Mouse (Mus musculus): ENCODE measurements around the gene Aph1c. TPM values are rescaled to one million over a fixed set of nuclear protein-coding genes. Genes with fewer than 3 reads are reported as not detected.
"Not testable (repeated sequence)": the region's sequence is repeated elsewhere in the genome, so short reads cannot be mapped to it uniquely, and the experiment has no call there.

The Aph1c gene
- polyA plus RNA-seq (2021), result 7.8 TPM

DNA sequence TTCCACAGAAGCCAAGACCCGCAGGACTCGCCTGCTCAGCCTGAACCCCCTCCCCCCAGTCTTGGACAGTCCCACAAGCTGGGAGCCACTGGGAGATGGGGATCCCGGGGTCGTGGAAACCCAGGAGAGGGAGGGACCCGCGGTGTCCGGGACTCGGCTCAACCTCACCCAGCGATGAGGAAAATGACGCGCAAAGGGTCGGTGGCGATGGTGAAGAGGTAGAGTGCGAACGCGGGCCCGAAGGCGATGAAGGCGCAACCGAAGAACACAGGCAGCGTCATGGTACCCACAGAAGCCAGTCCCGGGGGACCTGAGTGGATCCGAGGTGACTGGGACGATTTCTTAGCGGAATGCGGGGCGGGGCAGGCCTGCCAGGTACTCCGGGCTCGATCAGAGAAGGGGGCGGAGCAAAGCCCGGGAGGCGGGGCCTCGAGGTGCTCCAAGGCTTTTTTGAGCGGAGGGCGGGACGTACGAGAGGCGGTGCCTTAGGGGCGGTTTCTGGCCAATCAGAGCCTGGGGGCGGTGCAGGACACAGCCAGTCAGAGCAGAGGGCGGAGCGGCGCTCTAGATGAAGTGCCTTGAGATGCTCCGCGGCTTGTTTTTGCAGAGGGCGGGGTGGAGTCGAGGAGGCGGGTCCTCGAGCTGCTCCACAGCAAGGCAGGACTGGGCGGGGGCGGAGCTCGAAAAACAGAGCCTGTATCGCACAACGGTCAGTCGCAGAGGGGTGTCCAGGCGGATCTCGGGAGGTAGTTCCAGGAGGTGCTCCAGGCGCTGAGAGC, at the start of gene Aph1c:
Gene Aph1c, minus strand, starts transcription at position 409 of the 779 bp plus-strand sequence.
- ChIA-PET CTCF (no interaction called here), POLR2A (no interaction called here)
- ATAC-seq, result peak; percentile 96
- TF ChIP-seq CTCF (IDR thresholded peaks at IDR 0.05), result no peak
- in situ Hi-C loops (cut with MboI; ENCODE audit: low pct_unique_long_range_greater_than_20kb), result loop anchor here (5.0 kb wide), 1 partner anchor 37 kb away; the partner anchor contains the start of genes Aph1b and Gm10647
- peak; percentile 76 for DNase-seq (ENCODE audit: low read depth, low spot score)
- no peaks in the 10 kb centered on the region for H3K27me3 ChIP-seq

DNA sequence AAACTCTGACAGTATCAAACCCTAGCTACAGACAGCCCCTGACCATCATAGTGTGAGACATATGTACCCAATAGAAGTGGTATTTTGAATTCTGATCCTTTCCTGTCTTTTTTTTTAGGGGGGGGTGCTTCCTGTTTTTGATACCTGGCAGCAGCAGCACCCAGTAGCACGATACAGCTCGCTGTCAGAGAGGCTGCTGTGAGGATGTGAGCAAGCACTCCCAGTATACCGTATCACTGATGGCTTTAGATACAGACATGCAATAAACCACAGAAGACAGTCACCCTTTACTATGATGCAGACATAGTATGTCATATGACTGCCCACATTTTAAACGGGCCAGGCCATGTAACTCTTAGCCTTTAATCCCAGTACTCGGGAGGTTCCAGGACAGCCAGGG, 49.0 kb upstream of the Aph1c start:
- in situ Hi-C loops (cut with MboI; ENCODE audit: low pct_unique_long_range_greater_than_20kb), result no loop called here
- DNase-seq (ENCODE audit: low read depth, low spot score), result no peak
- ChIA-PET CTCF (no interaction called here), POLR2A (interaction anchor here (1.2 kb wide), 1 partner anchor 20 kb away, joined by 5 read pairs; no protein-coding TSS in a partner anchor)
- no peak for TF ChIP-seq CTCF (IDR thresholded peaks at IDR 0.05)
- no peak for ATAC-seq
- H3K27me3 ChIP-seq, result no peaks in the 10 kb centered on the region

DNA sequence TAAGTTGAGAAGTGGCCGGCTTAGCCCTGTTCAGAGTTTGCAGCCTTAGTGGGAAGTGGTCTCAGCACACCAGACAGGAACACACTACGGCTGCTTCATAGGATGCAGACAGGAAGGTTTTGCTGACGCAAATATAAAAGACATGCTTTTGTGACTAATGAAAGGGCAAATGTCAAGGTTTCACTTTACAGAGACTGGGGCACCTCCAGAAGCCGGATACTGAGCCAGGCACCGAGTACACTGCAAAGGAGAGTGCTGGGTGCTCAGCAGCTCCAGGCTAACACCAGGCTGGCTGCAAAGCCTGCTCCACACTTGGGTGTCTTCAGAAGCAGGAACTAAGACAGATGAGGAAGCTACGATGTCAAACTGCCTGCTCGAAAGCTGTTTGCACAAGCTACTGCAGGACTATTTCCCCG, 47.9 kb upstream of the Aph1c start:
- DNase-seq (ENCODE audit: low read depth, low spot score), result no peak

DNA sequence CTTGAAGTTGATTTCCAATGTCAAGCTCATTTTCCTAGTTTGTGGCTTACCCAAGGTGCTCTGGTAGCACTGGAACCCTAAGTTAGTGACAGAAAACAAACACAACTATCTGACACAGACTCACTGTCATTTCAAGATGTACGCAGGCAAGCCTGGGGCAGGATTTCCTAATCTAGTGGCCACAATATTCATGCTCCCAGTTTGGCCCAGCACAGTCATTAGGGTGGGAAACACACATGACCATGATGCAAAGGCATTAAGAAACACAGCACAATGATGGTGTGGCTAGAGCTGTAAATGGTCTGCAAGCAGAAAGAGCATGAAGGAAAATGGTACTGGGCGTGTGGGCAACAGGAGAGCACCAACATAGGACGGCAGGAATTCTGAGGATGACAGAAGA, 47.3 kb upstream of the Aph1c start:
- no peak for TF ChIP-seq CTCF (IDR thresholded peaks at IDR 0.05)
- DNase-seq (ENCODE audit: low read depth, low spot score) (no peak), ATAC-seq (no peak)
- ChIA-PET CTCF (interaction anchor here (1.0 to 1.3 kb wide), 3 partner anchors 24 to 28 kb away, joined by 3 to 4 read pairs (median 3); no protein-coding TSS in a partner anchor), POLR2A (no interaction called here)
- in situ Hi-C loops (cut with MboI; ENCODE audit: low pct_unique_long_range_greater_than_20kb), result no loop called here
- no peaks in the 10 kb centered on the region for H3K27me3 ChIP-seq

More for the DNA sequence above, 47.9 kb upstream of the Aph1c start:
- no peaks in the 10 kb centered on the region for H3K27me3 ChIP-seq
- no peak for ATAC-seq
- ChIA-PET CTCF (no interaction called here), POLR2A (no interaction called here)
- no peak for TF ChIP-seq CTCF (IDR thresholded peaks at IDR 0.05)
- in situ Hi-C loops (cut with MboI; ENCODE audit: low pct_unique_long_range_greater_than_20kb), result no loop called here

DNA sequence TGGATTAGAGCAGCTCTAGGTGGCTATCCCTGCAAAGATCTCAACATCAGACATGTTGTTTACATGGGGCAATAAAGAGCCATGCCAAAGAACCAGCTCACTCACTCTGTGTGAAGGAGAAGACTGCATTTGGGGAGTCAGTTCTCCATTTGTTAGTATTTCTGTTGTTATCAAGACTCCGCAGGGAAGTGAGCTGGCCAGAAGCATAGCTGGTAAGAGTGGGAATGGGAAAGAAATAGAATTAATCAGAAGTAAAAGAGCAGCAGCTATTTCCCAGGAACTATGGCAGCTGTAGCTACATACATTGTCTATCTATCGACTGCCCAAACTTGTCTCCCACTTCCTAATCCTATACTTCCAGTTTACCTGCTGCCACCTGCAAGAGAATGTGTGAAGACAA, 46.2 kb upstream of the Aph1c start:
- CTCF ChIA-PET, result interaction anchor here (0.7 to 1.3 kb wide), 3 partner anchors 25 to 58 kb away, joined by 3 to 4 read pairs (median 4); no protein-coding TSS in a partner anchor
- no peak for ATAC-seq
- no peaks in the 10 kb centered on the region for H3K27me3 ChIP-seq
- POLR2A ChIA-PET, result no interaction called here
- in situ Hi-C loops (cut with MboI; ENCODE audit: low pct_unique_long_range_greater_than_20kb), result no loop called here
- TF ChIP-seq CTCF (IDR thresholded peaks at IDR 0.05), result no peak
- no peak for DNase-seq (ENCODE audit: low read depth, low spot score)

DNA sequence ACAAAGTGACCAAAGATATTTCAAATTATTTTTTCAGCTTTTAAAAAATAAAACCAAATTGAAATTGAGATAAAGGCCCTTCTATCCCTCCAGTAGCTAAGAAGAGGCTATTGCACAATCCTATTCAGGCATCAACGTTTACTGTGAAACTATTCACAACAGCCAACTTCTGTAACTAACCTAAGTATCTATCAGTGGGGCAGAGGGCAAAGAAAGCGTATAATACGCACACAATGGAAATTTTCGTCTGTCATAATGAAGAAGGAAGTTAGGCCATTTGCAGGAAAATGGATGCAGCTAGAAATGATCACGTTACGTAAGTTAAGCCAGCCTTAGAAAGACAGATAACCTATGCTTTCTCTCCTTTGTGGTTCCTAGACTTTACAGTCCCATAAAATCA, 45.0 kb upstream of the Aph1c start:
- no peak for ATAC-seq
- in situ Hi-C loops (cut with MboI; ENCODE audit: low pct_unique_long_range_greater_than_20kb), result no loop called here
- no peaks in the 10 kb centered on the region for H3K27me3 ChIP-seq
- no peak for TF ChIP-seq CTCF (IDR thresholded peaks at IDR 0.05)
- DNase-seq (ENCODE audit: low read depth, low spot score), result no peak
- POLR2A ChIA-PET, result no interaction called here
- CTCF ChIA-PET, result interaction anchor here (1.6 kb wide), 1 partner anchor 21 kb away, joined by 3 read pairs; no protein-coding TSS in a partner anchor

DNA sequence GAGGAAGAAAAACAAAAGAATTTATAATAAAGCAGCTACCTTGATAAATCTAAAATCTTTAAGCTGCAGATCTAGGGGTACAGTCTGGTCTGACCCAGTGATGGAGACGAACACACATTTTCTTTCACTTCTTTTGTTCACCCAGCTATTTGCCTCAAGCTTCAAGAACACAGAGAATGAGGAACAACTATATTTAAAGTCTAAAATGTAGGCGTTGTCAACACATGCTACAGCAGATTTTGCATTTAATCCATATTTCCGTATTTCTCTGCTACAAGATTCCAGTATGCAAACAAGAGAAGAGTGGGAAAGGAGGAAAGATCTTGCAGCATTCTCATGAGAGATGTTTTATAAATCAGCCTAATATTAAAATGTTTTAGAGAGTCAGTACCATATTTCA, 44.4 kb upstream of the Aph1c start:
- DNase-seq (ENCODE audit: low read depth, low spot score), result no peak
- no peak for TF ChIP-seq CTCF (IDR thresholded peaks at IDR 0.05)
- in situ Hi-C loops (cut with MboI; ENCODE audit: low pct_unique_long_range_greater_than_20kb), result no loop called here
- POLR2A ChIA-PET, result no interaction called here
- no peak for ATAC-seq
- CTCF ChIA-PET, result interaction anchor here (1.6 kb wide), 1 partner anchor 21 kb away, joined by 3 read pairs; no protein-coding TSS in a partner anchor
- H3K27me3 ChIP-seq, result no peaks in the 10 kb centered on the region

DNA sequence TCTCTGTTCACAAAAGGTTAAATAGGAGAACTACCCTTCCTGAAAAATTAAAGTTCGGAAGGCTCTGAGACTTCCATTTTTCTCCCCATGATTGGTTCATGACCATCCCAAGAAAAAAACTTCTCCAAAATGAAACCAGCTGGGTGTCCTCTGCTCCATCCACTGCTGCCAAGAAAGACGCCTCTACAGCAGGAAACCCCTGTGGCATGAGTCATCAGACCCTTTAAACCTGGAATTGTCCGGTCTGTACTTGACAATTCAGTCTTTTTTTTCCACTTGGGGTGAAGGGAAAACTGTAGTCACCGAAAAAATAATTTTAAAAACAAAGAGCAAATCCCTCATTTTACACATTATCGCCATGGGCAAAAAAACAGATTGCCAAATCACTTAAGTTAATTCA, 42.1 kb upstream of the Aph1c start:
- in situ Hi-C loops (cut with MboI; ENCODE audit: low pct_unique_long_range_greater_than_20kb), result no loop called here
- ChIA-PET CTCF (interaction anchor here (2.2 kb wide), 1 partner anchor 8 kb away, joined by 7 read pairs; no protein-coding TSS in a partner anchor), POLR2A (no interaction called here)
- no peak for ATAC-seq
- no peak for DNase-seq (ENCODE audit: low read depth, low spot score)
- TF ChIP-seq CTCF (IDR thresholded peaks at IDR 0.05), result no peak
- H3K27me3 ChIP-seq, result no peaks in the 10 kb centered on the region

DNA sequence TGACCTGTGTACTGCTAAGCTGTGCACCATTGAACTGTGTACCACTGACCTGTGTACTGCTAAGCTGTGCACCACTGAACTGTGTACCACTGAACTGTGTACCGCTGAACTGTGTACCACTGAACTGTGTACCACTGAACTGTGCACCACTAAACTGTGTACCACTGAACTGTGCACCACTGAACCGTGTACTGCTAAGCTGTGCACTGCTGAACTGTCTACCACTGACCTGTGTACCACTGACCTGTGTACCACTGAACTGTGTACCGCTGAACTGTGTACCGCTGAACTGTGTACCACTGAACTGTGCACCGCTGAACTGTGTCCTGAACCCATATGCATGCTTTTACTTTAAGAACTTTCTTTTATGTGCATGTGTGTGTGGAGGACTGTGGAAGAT, 39.8 kb upstream of the Aph1c start:
- TF ChIP-seq CTCF (IDR thresholded peaks at IDR 0.05), result no peak
- H3K27me3 ChIP-seq, result no peaks in the 10 kb centered on the region
- in situ Hi-C loops (cut with MboI; ENCODE audit: low pct_unique_long_range_greater_than_20kb), result no loop called here
- DNase-seq (ENCODE audit: low read depth, low spot score) (no peak), ATAC-seq (no peak)
- POLR2A ChIA-PET, result no interaction called here
- CTCF ChIA-PET, result no interaction called here

DNA sequence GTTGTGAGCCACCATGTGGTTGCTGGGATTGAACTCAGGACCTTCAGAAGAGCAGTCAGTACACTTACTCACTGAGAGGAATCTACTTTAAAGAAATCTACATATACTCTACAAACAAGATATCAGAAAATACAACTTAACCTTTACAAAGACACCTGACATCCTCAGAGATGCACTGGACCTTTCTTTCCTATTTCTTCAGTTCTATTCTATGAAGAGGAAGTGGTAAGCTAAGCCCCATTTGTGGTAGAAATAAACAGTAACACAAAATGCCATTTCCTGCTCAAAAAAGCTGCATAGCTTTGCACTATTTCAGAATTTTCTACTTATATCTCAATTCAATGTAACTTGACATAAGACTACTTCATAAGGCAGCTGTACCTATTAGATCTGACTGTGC, 39.0 kb upstream of the Aph1c start:
- ChIA-PET CTCF (no interaction called here), POLR2A (no interaction called here)
- no peak for DNase-seq (ENCODE audit: low read depth, low spot score)
- no peak for ATAC-seq
- TF ChIP-seq CTCF (IDR thresholded peaks at IDR 0.05), result no peak
- H3K27me3 ChIP-seq, result no peaks in the 10 kb centered on the region
- in situ Hi-C loops (cut with MboI; ENCODE audit: low pct_unique_long_range_greater_than_20kb), result no loop called here

DNA sequence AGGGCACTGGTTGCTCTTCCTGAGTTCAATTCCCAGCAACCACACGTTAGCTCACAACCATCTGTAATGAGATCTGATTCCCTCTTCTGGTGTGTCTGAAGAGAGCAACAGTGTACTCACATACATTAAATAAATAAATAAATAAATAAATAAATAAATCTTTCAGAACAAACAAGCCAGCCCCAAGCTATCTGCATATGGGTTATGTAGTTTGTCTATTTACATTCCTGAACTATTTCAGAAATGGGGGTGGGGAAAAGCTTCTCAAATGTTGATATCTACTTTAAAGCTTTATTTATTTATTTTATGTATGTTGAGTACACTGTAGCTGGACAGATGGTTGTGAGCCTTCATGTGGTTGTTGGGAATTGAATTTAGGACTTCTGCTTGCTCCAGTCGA, 38.5 kb upstream of the Aph1c start:
- in situ Hi-C loops (cut with MboI; ENCODE audit: low pct_unique_long_range_greater_than_20kb); H3K27me3 ChIP-seq; CTCF ChIA-PET; ATAC-seq; POLR2A ChIA-PET; DNase-seq (ENCODE audit: low read depth, low spot score): not testable (repeated sequence)
